Mouse (Mus musculus): ENCODE measurements at regions not wholly inside any gene's neighbourhood (a gene's known extent, or its start where the extent isn't known, plus 50 kb on each side); places are given as distances from the start of the nearest gene placed in this dataset.

- H3K27ac ChIP-seq (ENCODE audit: low read length) = no peak overlapping the region
These were observed 102.8 kb upstream of the Ctnnb1 start for GRCm38 (mm10) chr9:120826266-120826665.

GRCm38 (mm10) chr9:120830526-120830925, 98.5 kb upstream of the Ctnnb1 start:
- Histone ChIP-seq H3K27ac (ENCODE audit: low read length) (no peak overlapping the region), H3K36me3 (ENCODE audit: control insufficient read depth, insufficient read depth, low read length) (no peaks in the 10 kb centered on the region), H3K9ac (ENCODE audit: low read length) (no peak overlapping the region), H3K4me1 (replicated peaks; ENCODE audit: control insufficient read depth, insufficient read depth, low read length) (no peaks in the 10 kb centered on the region), H3K9me3 (ENCODE audit: control insufficient read depth, low read length) (no peaks in the 10 kb centered on the region), H3K27me3 (ENCODE audit: control insufficient read depth, insufficient read depth, low read depth, low read length) (no peaks in the 10 kb centered on the region), H3K4me2 (ENCODE audit: low read depth, low read length) (no peak overlapping the region), H3K4me3 (ENCODE audit: low read length) (no peak overlapping the region)
- 34% methylated on average over 5 of the region's 5 CpGs for WGBS
- peak; percentile 43; the same call in 1 of the 2 replicates for ATAC-seq (ENCODE audit: low read depth)

More at GRCm38 (mm10) chr9:120826266-120826665, 102.8 kb upstream of the Ctnnb1 start:
- Histone ChIP-seq H3K4me3 (ENCODE audit: low read length) (no peak overlapping the region), H3K4me2 (ENCODE audit: low read depth, low read length) (no peak overlapping the region), H3K4me1 (replicated peaks; ENCODE audit: control insufficient read depth, insufficient read depth, low read length) (no peaks in the 10 kb centered on the region), H3K9me3 (ENCODE audit: control insufficient read depth, low read length) (no peaks in the 10 kb centered on the region), H3K9ac (ENCODE audit: low read length) (no peak overlapping the region), H3K27me3 (ENCODE audit: control insufficient read depth, insufficient read depth, low read depth, low read length) (no peaks in the 10 kb centered on the region), H3K36me3 (ENCODE audit: control insufficient read depth, insufficient read depth, low read length) (no peaks in the 10 kb centered on the region)
- 59% methylated on average over 4 of the region's 4 CpGs for WGBS
- no peak for ATAC-seq (ENCODE audit: low read depth)

DNA sequence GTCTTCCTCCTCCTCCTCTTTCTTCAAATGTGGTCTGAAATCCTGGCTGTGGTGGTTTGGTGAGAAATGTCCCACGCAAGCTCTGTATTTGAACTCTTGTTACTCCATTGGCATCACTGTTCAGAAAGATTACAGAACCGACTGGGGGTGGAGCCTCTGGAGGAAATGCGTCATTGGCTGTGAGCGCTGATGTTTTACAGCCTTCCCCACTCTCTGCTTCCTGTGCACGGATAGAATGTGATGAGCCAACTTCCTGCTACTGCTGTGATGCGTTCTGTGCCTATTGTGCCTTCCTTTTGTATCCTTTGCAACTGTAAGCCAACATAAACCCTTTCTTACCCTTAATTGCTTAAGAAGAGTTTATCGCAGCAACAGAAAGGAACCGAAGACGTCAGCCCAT, 94.8 kb upstream of the Ctnnb1 start:
- WGBS = 81% methylated on average over 9 of the region's 9 CpGs
- Histone ChIP-seq H3K9ac (ENCODE audit: low read length) (no peak overlapping the region), H3K27me3 (ENCODE audit: control insufficient read depth, insufficient read depth, low read depth, low read length) (no peaks in the 10 kb centered on the region), H3K9me3 (ENCODE audit: control insufficient read depth, low read length) (no peaks in the 10 kb centered on the region; the same call in 1 of the 2 replicates), H3K4me2 (ENCODE audit: low read depth, low read length) (no peak overlapping the region), H3K27ac (ENCODE audit: low read length) (no peak overlapping the region), H3K36me3 (ENCODE audit: control insufficient read depth, insufficient read depth, low read length) (no peaks in the 10 kb centered on the region), H3K4me3 (ENCODE audit: low read length) (no peak overlapping the region), H3K4me1 (replicated peaks; ENCODE audit: control insufficient read depth, insufficient read depth, low read length) (no peaks in the 10 kb centered on the region)
- no peak for ATAC-seq (ENCODE audit: low read depth)

DNA sequence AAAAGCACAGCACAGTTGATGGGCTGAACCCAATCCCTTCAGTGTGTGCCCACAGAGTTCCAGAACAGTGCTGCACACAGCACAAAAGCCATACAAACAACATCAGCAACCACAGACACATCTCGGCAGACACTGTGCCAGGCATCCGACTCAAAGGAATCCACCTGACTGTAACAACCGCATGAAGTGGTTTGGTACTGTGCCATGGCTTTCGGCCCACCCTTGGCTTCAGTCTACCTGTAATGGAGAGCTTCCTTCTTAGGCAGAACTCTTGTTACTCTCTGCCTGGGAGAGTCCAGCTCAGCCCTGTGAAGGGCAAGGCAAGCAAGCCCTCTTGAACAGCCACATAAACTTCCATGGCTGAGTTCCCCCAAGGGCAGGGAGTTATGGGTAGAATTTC, 93.4 kb upstream of the Ctnnb1 start:
- Histone ChIP-seq H3K36me3 (ENCODE audit: control insufficient read depth, insufficient read depth, low read length) (no peaks in the 10 kb centered on the region), H3K4me2 (ENCODE audit: low read depth, low read length) (no peak overlapping the region), H3K27ac (ENCODE audit: low read length) (no peak overlapping the region), H3K4me1 (replicated peaks; ENCODE audit: control insufficient read depth, insufficient read depth, low read length) (no peaks in the 10 kb centered on the region), H3K9ac (ENCODE audit: low read length) (no peak overlapping the region), H3K27me3 (ENCODE audit: control insufficient read depth, insufficient read depth, low read depth, low read length) (no peaks in the 10 kb centered on the region), H3K9me3 (ENCODE audit: control insufficient read depth, low read length) (no peaks in the 10 kb centered on the region; the same call in 1 of the 2 replicates), H3K4me3 (ENCODE audit: low read length) (no peak overlapping the region)
- no peak for ATAC-seq (ENCODE audit: low read depth)
- 94% methylated on average over 4 of the region's 4 CpGs for WGBS

GRCm38 (mm10) chr9:120837431-120838150, 91.4 kb upstream of the Ctnnb1 start:
- no peak overlapping the region for H3K4me2 ChIP-seq (ENCODE audit: low read depth, low read length)
- no peaks in the 10 kb centered on the region for H3K36me3 ChIP-seq (ENCODE audit: control insufficient read depth, insufficient read depth, low read length)
- no peak overlapping the region for H3K4me3 ChIP-seq (ENCODE audit: low read length)
- H3K9me3 ChIP-seq (ENCODE audit: control insufficient read depth, low read length) = no peaks in the 10 kb centered on the region; the same call in 1 of the 2 replicates
- WGBS = 85% methylated on average over 8 of the region's 8 CpGs
- H3K4me1 ChIP-seq (replicated peaks; ENCODE audit: control insufficient read depth, insufficient read depth, low read length) = no peaks in the 10 kb centered on the region
- no peaks in the 10 kb centered on the region for H3K27me3 ChIP-seq (ENCODE audit: control insufficient read depth, insufficient read depth, low read depth, low read length)
- ATAC-seq (ENCODE audit: low read depth) = no peak
- H3K9ac ChIP-seq (ENCODE audit: low read length) = no peak overlapping the region
- H3K27ac ChIP-seq (ENCODE audit: low read length) = no peak overlapping the region

- 67% methylated on average over 8 of the region's 8 CpGs for WGBS
- no peak for ATAC-seq (ENCODE audit: low read depth)
- Histone ChIP-seq H3K4me1 (replicated peaks; ENCODE audit: control insufficient read depth, insufficient read depth, low read length) (no peaks in the 10 kb centered on the region), H3K4me3 (ENCODE audit: low read length) (no peak overlapping the region), H3K9me3 (ENCODE audit: control insufficient read depth, low read length) (no peaks in the 10 kb centered on the region; the same call in 1 of the 2 replicates), H3K9ac (ENCODE audit: low read length) (no peak overlapping the region), H3K4me2 (ENCODE audit: low read depth, low read length) (no peak overlapping the region), H3K27ac (ENCODE audit: low read length) (no peak overlapping the region), H3K36me3 (ENCODE audit: control insufficient read depth, insufficient read depth, low read length) (no peaks in the 10 kb centered on the region), H3K27me3 (ENCODE audit: control insufficient read depth, insufficient read depth, low read depth, low read length) (no peaks in the 10 kb centered on the region)
These were observed 85.3 kb upstream of the Ctnnb1 start for GRCm38 (mm10) chr9:120843753-120844152.

GRCm38 (mm10) chr9:120845538-120845937, 83.5 kb upstream of the Ctnnb1 start:
- Histone ChIP-seq H3K9me3 (ENCODE audit: control insufficient read depth, low read length) (no peaks in the 10 kb centered on the region), H3K4me3 (ENCODE audit: low read length) (no peak overlapping the region), H3K4me2 (ENCODE audit: low read depth, low read length) (no peak overlapping the region), H3K27me3 (ENCODE audit: control insufficient read depth, insufficient read depth, low read depth, low read length) (no peaks in the 10 kb centered on the region), H3K36me3 (ENCODE audit: control insufficient read depth, insufficient read depth, low read length) (no peaks in the 10 kb centered on the region), H3K27ac (ENCODE audit: low read length) (no peak overlapping the region), H3K4me1 (replicated peaks; ENCODE audit: control insufficient read depth, insufficient read depth, low read length) (no peaks in the 10 kb centered on the region), H3K9ac (ENCODE audit: low read length) (no peak overlapping the region)
- no peak for ATAC-seq (ENCODE audit: low read depth)
- 80% methylated on average over 10 of the region's 10 CpGs for WGBS

DNA sequence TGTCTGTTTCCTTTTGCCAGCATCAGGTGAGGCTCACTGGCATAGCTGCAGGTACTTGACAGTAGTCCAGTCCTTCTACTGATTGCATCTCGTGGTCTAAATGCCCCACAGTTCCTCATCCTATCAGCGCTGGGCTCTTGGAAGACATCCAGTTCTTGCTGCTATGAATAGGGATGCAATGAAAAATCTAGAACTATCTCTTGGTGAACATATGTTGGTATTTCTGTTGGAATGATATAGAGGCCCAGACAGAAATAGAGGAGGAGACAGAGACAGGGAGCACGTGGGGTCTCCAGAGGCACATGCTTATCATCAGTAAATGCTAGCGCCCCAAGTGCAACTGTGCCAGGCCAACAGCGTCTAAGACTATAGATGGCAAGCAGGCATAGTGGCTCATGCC, 81.4 kb upstream of the Ctnnb1 start:
- Histone ChIP-seq H3K9me3 (ENCODE audit: control insufficient read depth, low read length) (no peaks in the 10 kb centered on the region), H3K9ac (ENCODE audit: low read length) (no peak overlapping the region), H3K36me3 (ENCODE audit: control insufficient read depth, insufficient read depth, low read length) (no peaks in the 10 kb centered on the region), H3K27ac (ENCODE audit: low read length) (no peak overlapping the region), H3K27me3 (ENCODE audit: control insufficient read depth, insufficient read depth, low read depth, low read length) (no peaks in the 10 kb centered on the region), H3K4me1 (replicated peaks; ENCODE audit: control insufficient read depth, insufficient read depth, low read length) (peaks cover 1% of the 10 kb centered on the region; the same call in 1 of the 2 replicates), H3K4me3 (ENCODE audit: low read length) (no peak overlapping the region), H3K4me2 (ENCODE audit: low read depth, low read length) (no peak overlapping the region)
- no peak for ATAC-seq (ENCODE audit: low read depth)
- 70% methylated on average over 5 of the region's 5 CpGs for WGBS

DNA sequence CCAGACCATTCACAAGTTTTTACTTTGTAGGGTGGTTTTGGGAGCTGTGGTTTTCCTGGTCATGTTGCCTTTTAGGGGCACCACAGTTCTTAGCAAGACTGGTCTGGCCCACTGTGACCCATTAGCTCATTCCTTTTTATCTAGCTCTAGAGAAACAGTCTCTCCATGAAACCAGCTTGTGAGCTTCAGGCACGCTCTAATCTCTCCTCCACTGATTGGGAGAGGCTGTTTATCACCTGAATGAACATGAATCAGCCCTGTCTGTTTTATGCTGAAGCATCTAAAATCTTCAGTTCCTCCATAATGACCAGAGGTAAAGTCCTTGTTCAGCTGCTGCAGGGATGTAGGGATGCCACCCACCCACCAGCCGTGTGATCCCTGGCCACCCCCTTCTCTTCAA, 80.1 kb upstream of the Ctnnb1 start:
- Histone ChIP-seq H3K27me3 (ENCODE audit: control insufficient read depth, insufficient read depth, low read depth, low read length) (no peaks in the 10 kb centered on the region), H3K27ac (ENCODE audit: low read length) (no peak overlapping the region), H3K4me2 (ENCODE audit: low read depth, low read length) (no peak overlapping the region), H3K36me3 (ENCODE audit: control insufficient read depth, insufficient read depth, low read length) (no peaks in the 10 kb centered on the region), H3K4me1 (replicated peaks; ENCODE audit: control insufficient read depth, insufficient read depth, low read length) (peaks cover 6% of the 10 kb centered on the region; the same call in 1 of the 2 replicates), H3K9me3 (ENCODE audit: control insufficient read depth, low read length) (no peaks in the 10 kb centered on the region), H3K9ac (ENCODE audit: low read length) (no peak overlapping the region), H3K4me3 (ENCODE audit: low read length) (no peak overlapping the region)
- no peak for ATAC-seq (ENCODE audit: low read depth)
- 76% methylated on average over 2 of the region's 2 CpGs for WGBS
